Mouse (Mus musculus) neural tube, embryonic 11.5 days (tissue): ENCODE measurements at regions not wholly inside any gene's neighbourhood (a gene's known extent, or its start where the extent isn't known, plus 50 kb on each side); places are given as distances from the start of the nearest gene placed in this dataset.

ENCODE experiments used
- ATAC-seq: fragments of 200-750 bp; cut with Nextera tagmentation; 2 replicates; pipeline ENCODE4 v1.8.0; 2017; ENCODE audit warnings: moderate number of reproducible peaks, mild to moderate bottlenecking, moderate TSS enrichment, moderate library complexity; ENCODE audit not compliant: insufficient read depth, low FRiP score, low TSS enrichment
- DNase-seq: peaks from one replicate; pipeline ENCODE4 v3.0.0-alpha.2; 2015; ENCODE audit warnings: low spot score
- H3K27ac ChIP-seq: fragments of 300-500 bp; sonication (generic); 2 replicates; pipeline ENCODE4 v1.5.1; 2014; ENCODE audit warnings: low read depth, mild to moderate bottlenecking, low read length
- H3K27me3 ChIP-seq: fragments of 300-500 bp; sonication (generic); 2 replicates; pipeline ENCODE4 v1.6.1; 2014; ENCODE audit warnings: mild to moderate bottlenecking, low read length, mixed read lengths; ENCODE audit not compliant: control insufficient read depth, insufficient read depth
- H3K36me3 ChIP-seq: fragments of 300-500 bp; sonication (generic); 2 replicates; pipeline ENCODE4 v1.6.1; 2014; ENCODE audit warnings: mild to moderate bottlenecking, low read length, moderate library complexity, mixed read lengths; ENCODE audit not compliant: control insufficient read depth, insufficient read depth
- H3K4me1 ChIP-seq: fragments of 300-500 bp; sonication (generic); 2 replicates; pipeline ENCODE4 v1.6.1; 2014; ENCODE audit warnings: low read length, mixed read lengths; ENCODE audit not compliant: control insufficient read depth, insufficient read depth
- H3K4me2 ChIP-seq: fragments of 300-500 bp; sonication (generic); 2 replicates; pipeline ENCODE4 v1.6.1; 2014; ENCODE audit warnings: low read depth, mild to moderate bottlenecking, moderate library complexity
- H3K4me3 ChIP-seq: fragments of 300-500 bp; sonication (generic); 2 replicates; pipeline ENCODE4 v1.5.1; 2014; ENCODE audit warnings: low read depth, low read length
- H3K9ac ChIP-seq: fragments of 300-500 bp; sonication (generic); 2 replicates; pipeline ENCODE4 v1.6.1; 2014; ENCODE audit warnings: mild to moderate bottlenecking, low read length
- H3K9me3 ChIP-seq: fragments of 300-500 bp; sonication (generic); 2 replicates; pipeline ENCODE4 v1.6.1; 2016; ENCODE audit warnings: low read length; ENCODE audit not compliant: control insufficient read depth
- WGBS: fragments of 180-500 bp; shearing (Covaris S2); extraction: QIAGEN DNeasy Blood & Tissue Kit; methylation state at CpG from one replicate; pipeline ENCODE4 v1.1.7; 2014; 5-methylcytosine and 5-hydroxymethylcytosine counted together

GRCm38 (mm10) chr8:60250341-60250740, 252.7 kb downstream of the Gm10283 start:
- no peak overlapping the region for H3K27ac ChIP-seq
- no peak overlapping the region for H3K4me3 ChIP-seq
- no peaks in the 10 kb centered on the region for H3K36me3 ChIP-seq
- H3K9ac ChIP-seq: no peak overlapping the region
- peaks cover 4% of the 10 kb centered on the region; the same call in 1 of the 2 replicates for H3K4me1 ChIP-seq
- no peak overlapping the region for H3K4me2 ChIP-seq
- DNase-seq (no peak), ATAC-seq (no peak)
- no peaks in the 10 kb centered on the region for H3K27me3 ChIP-seq
- no peaks in the 10 kb centered on the region for H3K9me3 ChIP-seq
- 81% methylated on average over 6 of the region's 6 CpGs for WGBS

- Histone ChIP-seq H3K27me3 (no peaks in the 10 kb centered on the region), H3K9me3 (no peaks in the 10 kb centered on the region), H3K4me1 (peaks cover 4% of the 10 kb centered on the region; the same call in 1 of the 2 replicates), H3K36me3 (no peaks in the 10 kb centered on the region), H3K4me2 (no peak overlapping the region), H3K4me3 (no peak overlapping the region), H3K9ac (no peak overlapping the region), H3K27ac (no peak overlapping the region)
- DNase-seq (peak; percentile 11), ATAC-seq (no peak)
- WGBS: 18% methylated on average over 2 of the region's 2 CpGs
These were observed 253.3 kb downstream of the Gm10283 start for GRCm38 (mm10) chr8:60249704-60250103.

- Histone ChIP-seq H3K36me3 (no peaks in the 10 kb centered on the region), H3K4me3 (no peak overlapping the region), H3K9ac (no peak overlapping the region), H3K27ac (no peak overlapping the region), H3K27me3 (no peaks in the 10 kb centered on the region), H3K4me2 (no peak overlapping the region), H3K9me3 (no peaks in the 10 kb centered on the region), H3K4me1 (peaks cover 4% of the 10 kb centered on the region; the same call in 1 of the 2 replicates)
- no peak for ATAC-seq
- DNase-seq: no peak
These were observed 255.4 kb downstream of the Gm10283 start for GRCm38 (mm10) chr8:60247601-60248000.

GRCm38 (mm10) chr8:60241366-60241765, 261.6 kb downstream of the Gm10283 start:
- no peaks in the 10 kb centered on the region for H3K36me3 ChIP-seq
- DNase-seq (no peak), ATAC-seq (no peak)
- H3K27ac ChIP-seq: no peak overlapping the region
- no peak overlapping the region for H3K4me3 ChIP-seq
- H3K27me3 ChIP-seq: no peaks in the 10 kb centered on the region
- H3K4me1 ChIP-seq: no peaks in the 10 kb centered on the region
- H3K9ac ChIP-seq: no peak overlapping the region
- no peak overlapping the region for H3K4me2 ChIP-seq
- no peaks in the 10 kb centered on the region for H3K9me3 ChIP-seq

- no peaks in the 10 kb centered on the region for H3K27me3 ChIP-seq
- ATAC-seq: no peak
These were observed 282.1 kb downstream of the Gm10283 start for GRCm38 (mm10) chr8:60220946-60221345.

GRCm38 (mm10) chr8:60195641-60196040, 307.4 kb downstream of the Gm10283 start:
- Histone ChIP-seq H3K27ac (no peak overlapping the region), H3K27me3 (no peaks in the 10 kb centered on the region), H3K4me3 (no peak overlapping the region), H3K4me1 (no peaks in the 10 kb centered on the region), H3K9me3 (no peaks in the 10 kb centered on the region), H3K4me2 (no peak overlapping the region), H3K36me3 (no peaks in the 10 kb centered on the region), H3K9ac (no peak overlapping the region)
- DNase-seq (no peak), ATAC-seq (no peak)

More at GRCm38 (mm10) chr8:60220946-60221345, 282.1 kb downstream of the Gm10283 start:
- no peak overlapping the region for H3K27ac ChIP-seq
- H3K4me1 ChIP-seq: no peaks in the 10 kb centered on the region
- H3K4me3 ChIP-seq: no peak overlapping the region
- H3K9ac ChIP-seq: no peak overlapping the region
- H3K4me2 ChIP-seq: no peak overlapping the region
- H3K9me3 ChIP-seq: no peaks in the 10 kb centered on the region; the same call in 1 of the 2 replicates
- DNase-seq: no peak
- H3K36me3 ChIP-seq: no peaks in the 10 kb centered on the region
- 83% methylated on average over 2 of the region's 2 CpGs for WGBS

GRCm38 (mm10) chr8:60167716-60168272, 335.2 kb downstream of the Gm10283 start:
- H3K4me3 ChIP-seq: no peak overlapping the region
- DNase-seq: no peak

More at GRCm38 (mm10) chr8:60167716-60168272, 335.2 kb downstream of the Gm10283 start:
- WGBS: 56% methylated on average over 5 of the region's 5 CpGs
- H3K9ac ChIP-seq: no peak overlapping the region
- no peaks in the 10 kb centered on the region for H3K9me3 ChIP-seq
- no peaks in the 10 kb centered on the region for H3K36me3 ChIP-seq
- no peaks in the 10 kb centered on the region for H3K4me1 ChIP-seq
- no peaks in the 10 kb centered on the region for H3K27me3 ChIP-seq
- no peak overlapping the region for H3K27ac ChIP-seq
- no peak for ATAC-seq
- no peak overlapping the region for H3K4me2 ChIP-seq
